Mouse (Mus musculus): ENCODE data around the gene Fhit. TPM values are rescaled to one million over a fixed set of nuclear protein-coding genes. Genes with fewer than 3 reads are reported as not detected.

Fhit gene
- polyA plus RNA-seq, 1 experiment = 4.2 TPM

- peak; percentile 39 for DNase-seq (ENCODE audit: low read depth)
- TF ChIP-seq CTCF (IDR thresholded peaks at IDR 0.05; ENCODE audit: borderline replicate concordance, extremely low read depth, insufficient read depth, insufficient read length) (no peak), POLR2A (IDR thresholded peaks at IDR 0.05; ENCODE audit: borderline replicate concordance, extremely low read depth, insufficient read depth, insufficient read length, poor library complexity, severe bottlenecking) (no peak)
Measured at GRCm38 (mm10) chr14:9623219-9624043, 1538.4 kb downstream of the Fhit start.

DNA sequence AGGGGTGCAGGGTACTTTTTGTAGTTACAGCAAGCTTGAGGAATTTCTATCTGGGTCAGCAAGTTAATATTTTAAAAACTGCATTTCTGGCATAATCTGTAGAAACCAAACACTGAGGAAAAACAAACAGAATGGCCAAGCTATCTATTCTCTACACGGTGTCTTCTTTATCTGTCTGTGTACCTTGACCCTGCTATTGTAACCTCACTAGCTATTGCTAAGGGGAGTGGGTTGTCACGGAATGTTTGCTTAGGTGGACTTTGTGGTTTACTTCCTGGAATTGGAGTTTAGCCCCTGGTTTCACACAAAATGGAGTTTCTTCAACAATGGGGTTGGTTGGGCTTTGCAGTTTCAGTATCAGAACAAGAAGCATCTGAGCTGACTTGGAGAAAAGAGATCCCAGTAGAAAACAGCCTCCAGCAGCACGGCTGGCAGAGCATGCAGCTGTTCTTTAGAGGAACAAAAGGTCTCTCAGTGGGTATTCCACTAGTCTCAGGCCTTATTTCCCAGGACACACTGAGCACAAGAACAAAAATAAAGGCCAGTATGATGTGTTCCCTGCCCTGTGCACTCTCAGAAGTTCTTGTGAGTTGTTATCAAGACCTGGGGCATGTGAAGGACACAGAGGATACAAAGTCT is 1540.8 kb downstream of the Fhit start:
- peak; percentile 47 for DNase-seq (ENCODE audit: low read depth)
- TF ChIP-seq CTCF (IDR thresholded peaks at IDR 0.05; ENCODE audit: borderline replicate concordance, extremely low read depth, insufficient read depth, insufficient read length) (no peak), POLR2A (IDR thresholded peaks at IDR 0.05; ENCODE audit: borderline replicate concordance, extremely low read depth, insufficient read depth, insufficient read length, poor library complexity, severe bottlenecking) (no peak)

DNA sequence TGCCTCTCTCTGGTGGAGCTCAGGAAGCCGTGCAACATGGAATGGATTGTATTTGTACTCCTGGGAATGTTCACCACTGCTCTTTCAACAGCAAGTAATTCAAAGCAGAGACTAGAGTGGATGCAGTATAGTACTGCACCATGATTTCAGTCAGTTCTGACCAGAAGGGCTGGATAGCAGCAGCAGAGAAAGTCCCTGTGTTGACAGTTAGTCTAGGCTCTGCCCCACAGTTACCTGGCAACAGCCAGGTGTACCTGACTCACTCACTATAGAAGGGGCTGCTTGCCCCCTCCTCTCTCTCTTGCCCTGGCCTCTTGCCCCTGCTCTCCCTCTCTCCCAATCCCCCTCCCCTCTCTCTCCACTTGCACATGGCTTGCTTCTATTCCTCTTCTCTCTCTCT is 1542.0 kb downstream of the Fhit start:
- no peak for DNase-seq (ENCODE audit: low read depth)
- TF ChIP-seq CTCF (IDR thresholded peaks at IDR 0.05; ENCODE audit: borderline replicate concordance, extremely low read depth, insufficient read depth, insufficient read length) (no peak), POLR2A (IDR thresholded peaks at IDR 0.05; ENCODE audit: borderline replicate concordance, extremely low read depth, insufficient read depth, insufficient read length, poor library complexity, severe bottlenecking) (no peak)

DNA sequence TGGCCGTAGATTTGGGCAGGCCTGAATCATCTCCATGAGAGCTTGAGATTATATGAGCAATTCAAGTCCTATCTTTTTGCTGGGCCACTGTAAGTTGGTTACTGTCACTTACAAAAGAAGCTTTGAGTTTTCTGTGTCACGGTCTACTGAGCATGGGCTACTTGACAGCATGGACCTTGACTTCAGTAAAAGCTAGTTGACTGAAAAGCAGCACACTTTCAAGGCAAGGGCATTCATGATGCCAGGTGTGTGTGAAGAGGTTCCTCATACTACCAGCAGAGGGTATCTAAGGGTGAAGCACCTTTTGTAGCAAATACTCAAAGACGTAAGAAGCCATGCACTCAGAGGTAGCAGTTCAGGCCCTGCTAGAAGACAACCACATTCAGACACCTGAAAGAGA is 1548.7 kb downstream of the Fhit start:
- DNase-seq (ENCODE audit: low read depth) = no peak
- TF ChIP-seq CTCF (IDR thresholded peaks at IDR 0.05; ENCODE audit: borderline replicate concordance, extremely low read depth, insufficient read depth, insufficient read length) (no peak), POLR2A (IDR thresholded peaks at IDR 0.05; ENCODE audit: borderline replicate concordance, extremely low read depth, insufficient read depth, insufficient read length, poor library complexity, severe bottlenecking) (no peak)

DNA sequence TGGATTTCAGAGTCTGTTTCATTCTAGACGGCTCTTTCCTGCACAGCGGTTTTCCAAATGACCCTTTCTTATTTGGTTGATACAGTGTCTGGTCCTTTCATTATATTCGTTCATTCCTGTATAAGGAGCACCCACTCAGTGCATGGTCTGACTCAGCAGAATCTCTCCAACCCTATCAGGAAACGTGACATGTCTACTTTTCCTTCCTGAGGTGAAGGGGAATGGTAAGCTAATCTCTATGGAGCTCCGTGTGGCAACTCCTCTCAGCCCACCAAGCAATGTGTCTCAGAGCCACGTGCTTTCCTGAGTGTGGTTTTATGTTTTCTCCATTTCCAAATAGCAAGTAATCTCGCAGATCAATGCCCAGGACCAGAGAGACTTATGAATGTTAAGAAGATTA is 1552.7 kb downstream of the Fhit start:
- TF ChIP-seq POLR2A (IDR thresholded peaks at IDR 0.05; ENCODE audit: borderline replicate concordance, extremely low read depth, insufficient read depth, insufficient read length, poor library complexity, severe bottlenecking) (no peak), CTCF (IDR thresholded peaks at IDR 0.05; ENCODE audit: borderline replicate concordance, extremely low read depth, insufficient read depth, insufficient read length) (no peak)
- DNase-seq (ENCODE audit: low read depth) = no peak

- peak; percentile 84 for DNase-seq (ENCODE audit: low read depth)
- TF ChIP-seq CTCF (IDR thresholded peaks at IDR 0.05; ENCODE audit: borderline replicate concordance, extremely low read depth, insufficient read depth, insufficient read length) = no peak
- no peak for TF ChIP-seq POLR2A (IDR thresholded peaks at IDR 0.05; ENCODE audit: borderline replicate concordance, extremely low read depth, insufficient read depth, insufficient read length, poor library complexity, severe bottlenecking)
Measured at GRCm38 (mm10) chr14:9606584-9607377, 1555.1 kb downstream of the Fhit start.

GRCm38 (mm10) chr14:9600271-9600670 is 1561.6 kb downstream of the Fhit start:
- peak; percentile 67 for DNase-seq (ENCODE audit: low read depth)
- TF ChIP-seq CTCF (IDR thresholded peaks at IDR 0.05; ENCODE audit: borderline replicate concordance, extremely low read depth, insufficient read depth, insufficient read length) = no peak
- TF ChIP-seq POLR2A (IDR thresholded peaks at IDR 0.05; ENCODE audit: borderline replicate concordance, extremely low read depth, insufficient read depth, insufficient read length, poor library complexity, severe bottlenecking) = no peak

DNA sequence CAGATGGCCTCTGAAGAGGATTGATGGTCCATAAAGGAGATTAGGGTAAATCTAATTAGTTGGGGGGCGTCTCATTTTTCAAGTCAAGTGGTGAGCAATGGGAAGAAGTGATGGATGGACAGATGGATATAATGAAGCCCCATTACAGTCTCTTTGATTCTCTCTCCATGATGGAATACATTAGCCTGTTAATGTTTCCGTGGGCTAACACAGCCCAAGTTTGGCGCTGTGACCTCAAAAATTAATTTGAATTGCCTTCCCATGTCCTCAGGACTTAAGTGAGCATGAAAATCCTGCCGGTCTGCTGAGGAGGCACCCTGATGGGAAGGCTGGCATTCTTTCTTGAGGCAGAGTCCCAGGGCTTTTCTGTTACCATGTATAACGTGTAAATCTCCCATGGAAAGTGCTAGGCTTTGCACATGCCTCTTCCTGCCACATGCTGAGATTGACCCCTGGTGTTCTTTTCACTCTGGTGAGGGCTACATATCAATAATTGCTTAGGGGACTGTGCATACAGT is 1564.3 kb downstream of the Fhit start:
- TF ChIP-seq POLR2A (IDR thresholded peaks at IDR 0.05; ENCODE audit: borderline replicate concordance, extremely low read depth, insufficient read depth, insufficient read length, poor library complexity, severe bottlenecking) (no peak), CTCF (IDR thresholded peaks at IDR 0.05; ENCODE audit: borderline replicate concordance, extremely low read depth, insufficient read depth, insufficient read length) (no peak)
- DNase-seq (ENCODE audit: low read depth) = peak; percentile 82

- no peak for TF ChIP-seq POLR2A (IDR thresholded peaks at IDR 0.05; ENCODE audit: borderline replicate concordance, extremely low read depth, insufficient read depth, insufficient read length, poor library complexity, severe bottlenecking)
- no peak for TF ChIP-seq CTCF (IDR thresholded peaks at IDR 0.05; ENCODE audit: borderline replicate concordance, extremely low read depth, insufficient read depth, insufficient read length)
- no peak for DNase-seq (ENCODE audit: low read depth)
Measured at GRCm38 (mm10) chr14:9589121-9589520, 1572.7 kb downstream of the Fhit start.

DNA sequence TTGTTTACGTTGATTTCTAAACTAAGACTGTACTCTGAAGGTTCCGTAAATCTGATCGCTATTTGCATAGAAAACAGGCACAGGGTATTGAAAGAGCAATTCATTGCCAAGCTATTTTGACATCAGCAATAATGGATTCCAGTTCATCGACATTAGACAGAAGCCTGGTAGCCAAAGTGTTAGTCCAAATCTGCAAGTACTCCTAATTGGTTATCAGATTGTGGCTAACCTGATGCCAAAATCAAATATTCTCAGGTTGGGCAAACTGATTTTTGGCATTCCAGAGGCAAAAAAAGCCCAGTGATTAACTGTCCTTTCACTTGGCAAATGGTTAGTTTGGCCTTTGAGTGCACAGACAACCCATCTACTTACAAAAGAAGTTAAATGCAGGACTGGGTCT is 1573.9 kb downstream of the Fhit start:
- TF ChIP-seq POLR2A (IDR thresholded peaks at IDR 0.05; ENCODE audit: borderline replicate concordance, extremely low read depth, insufficient read depth, insufficient read length, poor library complexity, severe bottlenecking) (no peak), CTCF (IDR thresholded peaks at IDR 0.05; ENCODE audit: borderline replicate concordance, extremely low read depth, insufficient read depth, insufficient read length) (no peak)
- DNase-seq (ENCODE audit: low read depth) = no peak
